Mouse (Mus musculus) kidney, adult 2 months (tissue): ENCODE measurements at regions not wholly inside any gene's neighbourhood (a gene's known extent, or its start where the extent isn't known, plus 50 kb on each side); places are given as distances from the start of the nearest gene placed in this dataset.

Source experiments
- CTCF ChIP-seq: fragments of 200-500 bp; conservative IDR thresholded peaks from 2 replicates; pipeline ENCODE4 v1.5.1; 2011; ENCODE audit warnings: low read depth, mild to moderate bottlenecking, control low read depth, low read length, moderate library complexity, mixed read lengths; ENCODE audit not compliant: insufficient read depth, insufficient read length
- POLR2A ChIP-seq: fragments of 200-500 bp; IDR thresholded peaks from one replicate; pipeline ENCODE4 v1.6.1; 2011; ENCODE audit warnings: low read depth, low read length, control low read depth

- TF ChIP-seq CTCF (no peak), POLR2A (no peak)
These were observed 78.1 kb upstream of the Daam1 start for GRCm38 (mm10) chr12:71752741-71753260.
